Mouse (Mus musculus) thymus, postnatal 0 days (tissue): ENCODE results near the gene Prr36. TPM values are rescaled to one million over a fixed set of nuclear protein-coding genes. Genes with fewer than 3 reads are reported as not detected.
A peak's percentile ranks its signal among the peaks of the same experiment; 100 is the strongest.
"Not testable (repeated sequence)": the region's sequence is repeated elsewhere in the genome, so short reads cannot be mapped to it uniquely, and the experiment has no call there.

Experiments used
- DNase-seq: peaks from one replicate; pipeline ENCODE4 v3.0.0-alpha.2; 2015; ENCODE audit warnings: low spot score
- polyA plus RNA-seq: library from polyadenylated mRNA; unstranded; fragments of >200 nt; fragmentation: Nextera tagmentation; extraction: Ambion mirVana; gene quantifications from 2 replicates; pipeline ENCODE4 v1.2.1, GENCODE M21; 2015

Prr36 gene
- polyA plus RNA-seq: 0.42 and 0.46 TPM in 2 replicates

DNA sequence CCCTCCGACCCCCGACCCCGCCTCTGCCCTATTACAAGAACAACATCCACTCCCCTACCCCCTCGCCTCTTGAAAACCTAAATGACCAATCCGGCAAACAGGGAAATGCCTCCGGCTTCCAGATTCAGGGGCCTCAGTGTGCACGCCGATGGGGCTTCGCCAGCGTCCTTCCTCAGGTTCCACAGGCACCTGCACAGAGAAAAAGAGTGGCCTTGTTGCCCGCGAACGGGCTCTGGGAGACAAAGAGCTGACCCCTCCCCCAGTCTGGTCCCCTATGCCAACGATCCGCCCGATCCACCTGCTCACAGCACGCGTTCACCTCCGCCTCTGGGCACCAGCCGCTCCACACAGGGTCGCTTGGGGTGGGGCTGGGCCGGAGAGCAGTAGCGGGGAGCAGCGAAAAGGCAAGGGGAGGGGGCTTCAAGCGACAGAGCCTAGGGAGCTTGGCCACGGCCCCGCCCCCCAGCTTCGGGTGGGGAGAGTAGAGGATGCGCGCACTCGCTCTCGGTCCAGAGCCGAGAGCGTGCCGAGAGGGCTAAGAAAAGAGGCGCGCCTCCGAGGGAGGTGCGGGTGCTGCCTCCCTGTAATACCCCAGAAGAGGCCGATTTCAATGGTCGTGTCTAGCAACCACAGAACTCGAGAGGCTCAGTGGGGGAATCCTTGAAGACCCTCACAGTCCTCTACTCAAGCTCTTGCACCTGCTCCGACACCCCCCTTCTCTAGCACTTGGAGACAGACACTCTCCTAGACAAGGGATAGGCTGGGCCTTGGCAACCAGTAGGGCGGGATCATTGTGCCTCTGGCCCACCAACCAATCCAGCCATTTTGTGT, at the start of gene Prr36:
Gene Prr36 (minus strand): TSS at position 669 of the 831 bp plus-strand sequence.
- no peak for DNase-seq

GRCm38 (mm10) chr8:4265160-4265914, 48.1 kb upstream of the Prr36 start:
- no peak for DNase-seq

- DNase-seq: no peak
These were observed 46.0 kb upstream of the Prr36 start for GRCm38 (mm10) chr8:4263105-4263791.

DNA sequence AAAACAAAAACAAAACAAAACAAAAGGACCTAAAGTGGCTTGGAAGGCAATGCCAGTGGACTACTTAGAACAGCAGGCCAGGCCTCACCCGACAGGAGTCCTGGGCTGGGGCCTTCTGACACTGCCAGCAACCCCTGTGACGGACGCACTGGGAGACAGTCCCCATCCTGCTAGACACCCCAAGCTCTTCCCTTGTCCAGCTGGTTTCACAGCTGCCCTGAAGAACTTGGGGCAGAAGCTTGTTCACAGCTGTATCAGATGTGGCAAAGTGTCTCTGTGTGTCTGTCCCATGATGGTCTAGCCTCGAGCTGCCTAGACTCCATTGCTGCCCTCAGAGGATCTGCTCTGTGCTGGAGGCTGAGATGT, 42.5 kb upstream of the Prr36 start:
- no peak for DNase-seq

- peak; percentile 92 for DNase-seq
These were observed 42.0 kb upstream of the Prr36 start, which contains the start of gene Ctxn1 for GRCm38 (mm10) chr8:4259125-4259804. Gene Ctxn1, minus strand, starts transcription at chr8:4259274.

- no peak for DNase-seq
These were observed 41.4 kb upstream of the Prr36 start for GRCm38 (mm10) chr8:4258678-4259077.

DNA sequence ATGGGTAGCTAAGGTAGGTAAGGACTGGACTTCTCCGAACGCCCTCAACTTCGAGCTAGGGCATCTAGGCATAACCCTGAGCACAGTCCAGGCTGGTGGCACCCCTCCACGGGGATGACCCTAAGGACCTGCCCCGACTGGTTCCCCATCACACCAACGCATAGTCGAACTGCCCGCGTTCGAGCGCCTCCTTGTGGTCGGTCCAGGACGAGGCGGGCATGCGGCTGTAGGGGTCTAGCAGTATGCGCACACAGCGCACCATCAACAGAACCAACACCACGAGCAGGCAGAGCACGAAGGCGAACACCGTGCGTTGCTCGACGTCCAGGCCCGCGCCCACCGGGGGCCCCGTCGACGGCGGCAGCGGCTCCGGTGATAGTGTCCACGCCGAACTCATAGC, 41.0 kb upstream of the Prr36 start:
- peak; percentile 80 for DNase-seq

DNA sequence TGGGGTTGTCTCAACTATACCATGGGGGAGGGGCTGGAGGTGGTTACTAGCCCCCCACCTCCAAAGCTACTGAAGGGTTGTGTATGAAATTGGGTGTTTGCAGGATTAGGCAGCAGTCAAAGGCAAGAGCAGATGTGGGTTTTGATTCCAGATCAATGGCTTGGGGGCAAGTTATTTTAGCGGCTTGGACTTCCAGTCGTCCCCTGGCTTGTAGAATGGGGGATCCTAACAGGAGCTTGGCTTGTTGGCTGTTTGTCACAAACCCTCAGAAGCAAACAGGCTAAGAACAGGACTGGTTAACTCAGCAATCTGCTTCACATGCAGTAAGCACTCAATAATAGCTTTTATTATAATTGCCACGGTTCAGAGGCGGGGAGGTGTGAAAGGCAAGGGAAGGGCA, 40.1 kb upstream of the Prr36 start:
- DNase-seq: no peak

- DNase-seq: no peak
These were observed 39.7 kb upstream of the Prr36 start for GRCm38 (mm10) chr8:4256911-4257310.

GRCm38 (mm10) chr8:4255471-4255870, 38.2 kb upstream of the Prr36 start:
- not testable (repeated sequence) for DNase-seq

DNA sequence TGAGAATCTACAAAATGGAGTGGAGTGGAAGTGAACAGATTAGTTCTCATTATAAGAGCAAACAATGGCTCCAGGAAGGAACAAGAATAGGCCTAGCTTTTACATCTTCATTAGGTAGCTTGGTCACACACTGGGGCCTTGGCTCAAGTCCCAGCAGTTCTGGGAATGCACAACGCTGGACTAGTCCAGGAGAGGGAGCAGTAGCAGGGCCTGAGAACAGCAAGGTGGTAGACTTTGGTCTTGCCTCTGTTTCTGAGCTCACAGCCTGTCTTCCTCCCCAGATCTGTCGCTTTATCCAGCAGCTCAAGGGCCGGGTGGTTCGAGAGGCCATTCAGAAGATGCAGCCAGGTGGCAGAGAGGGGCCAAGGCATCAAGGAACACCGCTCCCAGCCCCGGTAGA, 36.7 kb upstream of the Prr36 start:
- no peak for DNase-seq

DNA sequence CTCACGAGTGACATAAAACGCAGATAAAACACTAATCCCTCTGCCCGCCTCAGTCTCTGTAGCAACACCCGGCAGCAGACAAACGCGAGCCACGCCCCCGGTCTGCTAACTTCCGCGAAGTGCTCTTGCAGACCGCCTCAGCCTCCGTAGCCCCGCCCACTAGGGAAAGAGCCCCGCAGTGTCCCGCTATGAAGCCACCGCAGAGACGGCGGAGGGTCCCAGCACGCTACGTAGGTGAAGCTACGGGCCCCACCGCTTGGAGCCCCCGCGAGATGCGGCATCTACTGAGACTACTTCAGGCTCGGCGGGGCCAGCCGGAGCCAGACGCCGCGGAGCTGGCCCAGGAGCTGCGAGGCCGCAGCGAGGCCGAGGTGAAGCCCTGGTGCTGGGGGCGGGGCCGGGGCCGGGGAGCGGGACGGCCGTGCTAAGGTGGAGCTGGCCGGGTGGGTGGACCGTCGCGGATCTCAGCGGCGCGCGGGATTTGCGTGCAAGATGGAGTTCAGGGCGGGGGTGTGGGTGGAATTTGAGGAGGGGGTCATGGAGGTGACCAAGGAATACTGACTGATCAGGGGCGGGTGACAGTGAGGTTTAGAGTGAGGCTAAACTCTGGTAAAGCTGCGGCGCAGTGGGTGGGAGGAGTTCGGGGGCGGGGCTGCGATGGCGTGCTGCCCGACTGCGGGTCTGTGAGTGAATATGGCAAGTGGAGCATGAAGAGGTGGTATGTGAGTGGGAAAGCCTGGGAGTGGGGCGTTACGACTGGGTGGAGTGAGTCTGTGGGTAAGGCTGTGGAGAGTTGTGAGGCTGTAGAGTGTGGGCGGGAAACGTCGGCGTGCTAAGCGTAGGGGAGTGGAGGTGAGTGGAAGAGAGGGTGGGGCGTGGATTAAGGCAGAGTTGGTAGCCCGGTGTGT, 35.9 kb upstream of the Prr36 start, which contains the start of gene Snapc2:
Gene Snapc2 (plus strand): TSS at position 147 of the 908 bp plus-strand sequence.
- peak; percentile 95 for DNase-seq

- no peak for DNase-seq
These were observed 35.0 kb upstream of the Prr36 start for GRCm38 (mm10) chr8:4252116-4252760.

DNA sequence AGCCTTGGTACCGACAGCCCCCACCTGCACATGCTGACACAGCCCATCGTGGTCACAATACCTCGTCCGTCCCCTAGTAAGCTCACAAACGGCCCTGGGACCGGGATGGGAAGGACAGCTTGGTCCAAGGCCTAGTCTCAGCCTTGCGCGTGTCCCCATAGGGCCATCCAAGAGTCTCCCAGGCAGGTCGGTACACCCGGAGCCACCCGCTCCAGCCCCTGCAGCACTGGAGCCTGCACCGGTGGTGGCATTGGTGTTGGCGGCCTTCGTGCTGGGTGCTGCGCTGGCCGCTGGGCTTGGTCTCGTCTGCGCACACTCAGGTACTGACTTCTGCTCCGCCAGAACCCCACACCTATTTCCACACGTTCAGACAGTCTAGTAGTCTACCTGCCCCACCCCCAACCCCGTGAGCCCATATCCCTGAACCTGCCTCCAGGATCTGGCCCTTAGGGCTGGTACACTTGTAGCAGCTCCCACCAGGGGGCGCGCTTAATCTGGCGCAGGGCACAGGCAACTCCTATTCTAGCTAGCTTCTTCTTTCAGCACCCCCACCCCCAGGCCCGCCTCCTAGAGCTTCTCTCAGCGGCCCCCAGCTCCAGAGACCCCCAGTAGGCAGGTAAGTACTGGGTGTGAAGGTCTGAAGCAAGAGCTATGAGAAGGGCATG, 33.2 kb upstream of the Prr36 start:
- DNase-seq: peak; percentile 83

DNA sequence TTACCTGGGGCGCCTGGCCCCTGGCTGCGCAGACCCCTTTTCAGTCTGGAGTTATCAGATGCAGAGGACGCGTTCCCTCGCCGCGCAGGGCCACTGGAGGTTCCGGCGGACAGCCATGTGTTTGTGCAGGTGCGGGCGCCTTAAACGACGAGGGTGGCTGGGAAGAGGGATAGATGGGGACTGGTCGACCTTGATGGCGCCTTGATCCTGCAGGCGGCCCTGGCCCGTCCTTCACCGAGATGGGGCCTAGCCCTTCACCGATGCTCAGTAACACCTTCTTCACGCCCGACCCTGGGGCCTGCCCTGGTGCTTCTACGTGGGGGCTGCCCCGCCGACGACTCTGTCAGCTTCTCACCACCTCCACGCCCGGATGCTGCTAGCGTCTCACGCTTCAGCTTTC, 32.0 kb upstream of the Prr36 start:
- DNase-seq: no peak

DNA sequence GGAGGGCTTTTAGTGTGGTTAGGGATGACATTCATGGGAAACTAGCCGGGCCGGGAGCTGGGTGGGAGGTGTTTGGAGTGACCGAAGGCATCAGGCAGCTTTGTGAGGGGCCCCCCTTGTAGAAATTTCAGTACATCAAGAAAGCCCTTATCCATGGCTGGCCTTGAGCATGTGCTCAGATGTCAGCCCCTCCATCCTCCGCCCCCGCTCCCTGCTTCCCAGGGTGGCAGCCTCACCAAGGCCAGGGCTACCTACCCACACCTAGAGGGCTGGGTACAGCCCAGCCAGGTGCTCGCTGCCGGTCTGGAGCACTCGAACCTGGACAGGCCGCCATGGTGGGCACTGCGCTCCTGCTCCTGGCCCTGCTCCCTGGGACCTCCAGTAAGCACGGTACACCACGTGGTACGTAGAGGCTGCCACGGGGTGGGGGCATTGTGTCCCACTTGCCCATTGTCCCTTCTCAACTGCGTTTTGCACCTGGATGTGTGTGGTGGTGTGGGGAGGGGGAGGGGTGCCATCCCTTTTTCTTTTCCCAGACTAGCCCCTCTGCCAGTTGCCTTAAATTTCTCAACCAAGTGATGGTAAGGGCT, 30.8 kb upstream of the Prr36 start, which contains the start of gene Tgfbr3l:
Gene Tgfbr3l (plus strand): TSS at position 264 of the 590 bp plus-strand sequence.
- no peak for DNase-seq

DNA sequence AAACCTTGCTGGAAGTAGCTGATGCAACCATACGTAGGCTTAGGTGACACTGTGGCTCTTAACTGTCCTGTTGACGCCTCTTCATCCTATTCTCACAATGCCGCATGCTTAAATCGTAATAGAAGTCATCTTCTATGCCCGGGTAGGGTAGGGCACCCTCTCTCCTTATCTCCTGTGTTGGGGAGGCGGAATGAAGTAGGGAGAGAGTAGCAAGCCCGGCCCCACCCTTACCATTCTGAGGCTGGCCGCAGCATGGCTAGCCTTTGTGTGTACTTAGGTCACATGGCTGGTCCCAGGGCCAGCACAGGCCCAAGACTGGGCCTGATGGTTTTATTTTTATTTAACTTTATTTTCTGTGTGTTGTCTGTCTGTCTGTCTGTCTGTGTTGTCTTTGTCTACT, 30.0 kb upstream of the Prr36 start:
- no peak for DNase-seq

- DNase-seq: no peak
These were observed 28.5 kb upstream of the Prr36 start for GRCm38 (mm10) chr8:4245737-4246136.

DNA sequence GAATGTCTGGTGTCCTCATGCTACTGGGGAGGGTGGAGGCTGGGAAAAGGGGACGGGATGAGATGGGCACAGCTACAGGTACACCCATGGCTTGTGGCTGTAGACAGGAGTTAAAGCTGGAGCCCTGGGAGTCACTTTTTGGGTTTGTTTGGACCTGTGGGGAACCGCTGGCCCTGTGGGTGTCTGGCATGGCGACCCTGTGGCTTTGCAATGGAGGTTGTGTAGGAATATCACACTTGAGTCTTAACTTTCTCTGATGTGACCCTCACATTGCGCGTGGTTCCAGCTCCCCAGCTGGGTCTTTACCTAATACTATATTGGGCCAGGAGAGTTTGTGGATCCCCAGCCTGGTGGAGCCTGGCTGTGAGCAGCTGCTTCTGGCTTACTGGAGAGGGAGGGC, 27.8 kb upstream of the Prr36 start:
- DNase-seq: no peak
